Mouse (Mus musculus): Measurements from ENCODE around the gene Dph6.

DNA sequence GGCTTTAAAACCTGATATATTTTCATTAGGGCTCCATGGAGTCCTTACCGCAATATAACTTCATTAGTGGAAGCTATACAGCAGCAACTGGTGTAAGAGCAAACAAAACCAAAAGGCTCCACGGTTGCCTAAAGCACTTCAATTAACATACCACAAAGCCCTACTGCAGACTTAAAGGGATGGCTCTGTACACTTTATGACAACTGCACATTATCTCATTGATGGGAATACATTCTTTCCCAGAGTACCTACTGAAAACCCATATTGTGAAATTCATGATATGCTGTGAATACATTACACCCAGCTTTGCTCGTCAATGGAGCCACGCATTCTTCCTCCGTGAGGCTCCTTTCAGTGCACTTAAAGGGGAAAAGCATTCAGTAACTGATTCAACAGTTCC is 8.5 kb downstream of the Dph6 start:
- TF ChIP-seq CTCF (IDR thresholded peaks at IDR 0.05; ENCODE audit: low read depth, low read length): no peak
- no peak for TF ChIP-seq POLR2A (IDR thresholded peaks at IDR 0.05; ENCODE audit: borderline replicate concordance, low read depth, low read length)

Data from bone marrow macrophage, adult 2 months (primary cell).